8 mouse cellular contexts compared by ENCODE assay signal in the genomic region with DNA sequence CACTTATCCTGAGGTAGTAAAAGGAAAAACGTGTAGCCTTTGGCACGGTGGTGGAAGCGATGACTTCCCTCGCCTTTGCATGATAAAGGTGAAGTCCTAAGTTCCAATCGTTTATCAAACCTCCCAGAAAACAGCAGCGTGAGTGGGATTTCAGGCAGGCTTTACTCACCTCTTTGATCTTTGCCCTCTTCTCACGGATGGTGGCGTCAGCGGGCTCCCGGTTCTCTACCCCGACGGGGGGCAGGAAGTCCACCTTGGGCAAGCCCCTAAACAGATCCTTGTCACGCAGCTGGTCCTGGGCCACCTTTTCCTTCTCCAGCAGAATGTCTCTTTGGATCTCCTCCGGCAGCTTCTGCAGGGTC. TPM values are rescaled to one million over a fixed set of nuclear protein-coding genes. Genes with fewer than 3 reads are reported as not detected.
A peak's percentile ranks its signal among the peaks of the same experiment; 100 is the strongest.
DNase-seq lines count a peak whose midpoint lies in the region; ATAC-seq and TF ChIP-seq lines count a peak whose summit lies in the region.

No protein-coding gene starts in this region.

- no peak overlapping the region for H3K27ac ChIP-seq in ES-Bruce4 (ENCODE audit: insufficient read depth, low read length)
- peak overlapping the region; percentile 65 for H3K27ac ChIP-seq in forebrain, embryonic 10.5 days
- H3K27ac ChIP-seq in intestine, postnatal 0 days (ENCODE audit: low read depth, low read length) = peak overlapping the region; percentile 92
- no peak overlapping the region for H3K27ac ChIP-seq in midbrain, embryonic 13.5 days

- peak; percentile 55 for ATAC-seq in intestine, postnatal 0 days
- no peak for ATAC-seq in midbrain, embryonic 13.5 days

- peak overlapping the region; percentile 79 for H3K9ac ChIP-seq in ES-Bruce4 (ENCODE audit: low read depth, poor library complexity, severe bottlenecking)
- peak overlapping the region; percentile 85 for H3K9ac ChIP-seq in intestine, postnatal 0 days (ENCODE audit: low read depth, low read length)
- peak overlapping the region; percentile 70 for H3K9ac ChIP-seq in midbrain, embryonic 13.5 days (replicated peaks)

- peak overlapping the region; percentile 66 for H3K4me3 ChIP-seq in ES-Bruce4 (ENCODE audit: low read depth, low read length)
- H3K4me3 ChIP-seq in forebrain, embryonic 10.5 days = peak overlapping the region; percentile 70
- peak overlapping the region; percentile 84 for H3K4me3 ChIP-seq in intestine, postnatal 0 days (ENCODE audit: low read depth, low read length)
- peak overlapping the region; percentile 66 for H3K4me3 ChIP-seq in midbrain, embryonic 13.5 days (replicated peaks)

- TF ChIP-seq CTCF in ES-Bruce4 (IDR thresholded peaks at IDR 0.05; ENCODE audit: low read depth, low read length) = no peak
- no peak for TF ChIP-seq CTCF in intestine, postnatal 0 days (IDR thresholded peaks at IDR 0.05; ENCODE audit: low read depth)

- H3K4me2 ChIP-seq in intestine, postnatal 0 days (replicated peaks; ENCODE audit: low read depth) = peak overlapping the region; percentile 99
- peak overlapping the region; percentile 100 for H3K4me2 ChIP-seq in midbrain, embryonic 13.5 days (replicated peaks)

- no peak for TF ChIP-seq EP300 in ES-Bruce4 (IDR thresholded peaks at IDR 0.05; ENCODE audit: insufficient read depth, low read depth, low read length)

- H3K36me3 ChIP-seq in ES-Bruce4 (ENCODE audit: control insufficient read depth, insufficient read depth, low read length, poor library complexity, severe bottlenecking) = no peaks in the 10 kb centered on the region
- H3K36me3 ChIP-seq in forebrain, embryonic 10.5 days (replicated peaks) = no peaks in the 10 kb centered on the region
- no peaks in the 10 kb centered on the region for H3K36me3 ChIP-seq in intestine, postnatal 0 days (ENCODE audit: control insufficient read depth, insufficient read depth)
- no peaks in the 10 kb centered on the region for H3K36me3 ChIP-seq in midbrain, embryonic 13.5 days

- peaks cover 10% of the 10 kb centered on the region for H3K27me3 ChIP-seq in ES-Bruce4 (ENCODE audit: control insufficient read depth, insufficient read depth, low read length, poor library complexity, severe bottlenecking)
- peaks cover 40% of the 10 kb centered on the region for H3K27me3 ChIP-seq in forebrain, embryonic 10.5 days (ENCODE audit: poor library complexity, severe bottlenecking)
- no peaks in the 10 kb centered on the region for H3K27me3 ChIP-seq in intestine, postnatal 0 days (replicated peaks; ENCODE audit: control insufficient read depth, insufficient read depth, low read length)
- H3K27me3 ChIP-seq in midbrain, embryonic 13.5 days = peaks cover 33% of the 10 kb centered on the region

- H3K4me1 ChIP-seq in ES-Bruce4 (ENCODE audit: control insufficient read depth, insufficient read depth, low read length) = no peaks in the 10 kb centered on the region
- H3K4me1 ChIP-seq in forebrain, embryonic 10.5 days = peaks cover 27% of the 10 kb centered on the region
- H3K4me1 ChIP-seq in intestine, postnatal 0 days (replicated peaks; ENCODE audit: control insufficient read depth, insufficient read depth, low read length) = peaks cover 3% of the 10 kb centered on the region; the same call in 1 of the 2 replicates
- H3K4me1 ChIP-seq in midbrain, embryonic 13.5 days (replicated peaks) = peaks cover 18% of the 10 kb centered on the region

- H3K9me3 ChIP-seq in ES-Bruce4 (replicated peaks; ENCODE audit: control insufficient read depth, insufficient read depth, low read length, poor library complexity, severe bottlenecking) = no peaks in the 10 kb centered on the region
- no peaks in the 10 kb centered on the region for H3K9me3 ChIP-seq in forebrain, embryonic 10.5 days
- H3K9me3 ChIP-seq in intestine, postnatal 0 days (ENCODE audit: control insufficient read depth) = no peaks in the 10 kb centered on the region
- no peaks in the 10 kb centered on the region for H3K9me3 ChIP-seq in midbrain, embryonic 13.5 days

- no peak for TF ChIP-seq POLR2A in ES-Bruce4 (IDR thresholded peaks at IDR 0.05; ENCODE audit: insufficient read depth, low read length)

- peak; percentile 10 for DNase-seq in gastrocnemius, postnatal 25 days
- DNase-seq in gastrocnemius, adult 8-10 months (ENCODE audit: low spot score in 2 of 2) = no peak
- DNase-seq in forebrain, embryonic 10.5 days (ENCODE audit: extremely low spot score, low spot score) = peak; percentile 18
- DNase-seq in Muller cell, postnatal 12 days (ENCODE audit: inconsistent ontology term) = no peak
- DNase-seq in urinary bladder, adult 18-20 months (ENCODE audit: low spot score in 2 of 2) = no peak

- under 1% methylated on average over 14 of the region's 14 CpGs for WGBS in forebrain, embryonic 10.5 days
- WGBS in intestine, postnatal 0 days = under 1% methylated on average over 14 of the region's 14 CpGs
- under 1% methylated on average over 14 of the region's 14 CpGs for WGBS in midbrain, embryonic 13.5 days

RNA-seq across cellular contexts. Expression of a gene that starts 2.2 kb away (rescaled TPM):
- total RNA-seq in gastrocnemius, postnatal 25 days (2021) = 10 to 100 TPM in 1 of 2 experiments, 1 to 10 TPM in 1; 9.3 to 15.8 TPM
- 1 to 10 TPM; 5.7 to 8.0 (median 7.4) TPM for total RNA-seq in gastrocnemius, adult 8-10 months (2022)
- 4.7 and 4.8 TPM in 2 replicates for polyA plus RNA-seq in ES-Bruce4 (2011; ENCODE audit: insufficient read depth, insufficient read length, low read depth, missing spikeins)
- polyA plus RNA-seq in forebrain, embryonic 10.5 days (2016; fragmentation: Nextera tagmentation; extraction: Ambion mirVana) = 0.74 and 1.1 TPM in 2 replicates
- polyA plus RNA-seq in intestine, postnatal 0 days (2015; fragmentation: Nextera tagmentation; extraction: Ambion mirVana) = 29.9 and 33.0 TPM in 2 replicates
- 2.2 and 2.8 TPM in 2 replicates for polyA plus RNA-seq in midbrain, embryonic 13.5 days (2015; fragmentation: Nextera tagmentation; extraction: Ambion mirVana)

Comparison
In these comparisons a context has a peak if more than half of its experiments do, and no peak if none do; other contexts are left out.
1. DNase-seq: peak in gastrocnemius, postnatal 25 days (single experiment) and forebrain, embryonic 10.5 days (single experiment); none in gastrocnemius, adult 8-10 months (0 of 2), Muller cell, postnatal 12 days (single experiment) and urinary bladder, adult 18-20 months (0 of 2).
2. H3K27ac ChIP-seq: peak in forebrain, embryonic 10.5 days (single experiment) and intestine, postnatal 0 days (single experiment); none in ES-Bruce4 (single experiment) and midbrain, embryonic 13.5 days (single experiment).
3. Peak in every context shown above with its lines, with median percentiles within 50 percentile points of each other: H3K4me3 ChIP-seq and H3K9ac ChIP-seq.